Mouse (Mus musculus): ENCODE measurements at regions not wholly inside any gene's neighbourhood (a gene's known extent, or its start where the extent isn't known, plus 50 kb on each side); places are given as distances from the start of the nearest gene placed in this dataset.
A peak's percentile ranks its signal among the peaks of the same experiment; 100 is the strongest.
"Not testable (repeated sequence)": the region's sequence is repeated elsewhere in the genome, so short reads cannot be mapped to it uniquely, and the experiment has no call there.

- TF ChIP-seq POLR2A (IDR thresholded peaks at IDR 0.05; ENCODE audit: low read depth, low read length): not testable (repeated sequence)
- TF ChIP-seq EP300 (IDR thresholded peaks at IDR 0.05; ENCODE audit: low read length): 0 out of 2 replicates have a peak, but pooled peaks have one; percentile 24
Measured at GRCm38 (mm10) chr6:109193061-109193460, 364.6 kb downstream of the Edem1 start.
